Mouse (Mus musculus): Measurements from ENCODE around the gene Gba. TPM values are rescaled to one million over a fixed set of nuclear protein-coding genes. Genes with fewer than 3 reads are reported as not detected.

The Gba gene
- polyA plus RNA-seq, 1 experiment from 2014 or later = 48.8 TPM

DNA sequence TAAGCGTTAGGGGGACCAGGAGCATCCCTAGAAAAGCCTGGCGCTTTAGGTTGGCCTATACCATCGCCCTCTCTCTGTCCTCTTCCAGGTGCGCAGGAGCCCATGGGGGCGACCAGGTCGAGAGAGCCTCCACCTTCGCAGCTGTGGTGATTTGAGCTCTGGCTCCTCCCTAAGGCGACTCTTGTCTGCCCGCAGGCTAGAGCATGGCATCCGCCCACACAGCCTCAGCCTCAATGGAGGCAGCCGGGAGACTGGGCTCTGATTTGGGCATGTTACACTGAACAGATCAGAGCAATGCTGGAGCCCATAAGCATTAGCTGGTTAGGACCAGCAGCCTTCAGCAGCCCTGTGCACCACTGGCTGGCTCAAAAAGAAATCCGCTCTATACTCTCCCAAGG lies 14.3 kb upstream of the Gba start:
- Histone ChIP-seq H3K4me1 (replicated peaks; ENCODE audit: control insufficient read depth, insufficient read depth, low read length) (peaks cover 14% of the 10 kb centered on the region), H3K9me3 (ENCODE audit: control insufficient read depth, low read length) (no peaks in the 10 kb centered on the region), H3K36me3 (replicated peaks; ENCODE audit: control insufficient read depth, insufficient read depth) (peaks cover 21% of the 10 kb centered on the region), H3K4me2 (replicated peaks) (no peak overlapping the region), H3K9ac (0 out of 2 replicates have a peak overlapping the region, but pooled peaks have one; percentile 3), H3K4me3 (replicated peaks; ENCODE audit: low read length) (no peak overlapping the region), H3K27me3 (ENCODE audit: control insufficient read depth, insufficient read depth, low read length) (no peaks in the 10 kb centered on the region), H3K27ac (no peak overlapping the region)
- ATAC-seq (ENCODE audit: low FRiP score) (no peak), DNase-seq (ENCODE audit: low spot score) (no peak)
- WGBS = 68% methylated on average over 12 of the region's 12 CpGs

DNA sequence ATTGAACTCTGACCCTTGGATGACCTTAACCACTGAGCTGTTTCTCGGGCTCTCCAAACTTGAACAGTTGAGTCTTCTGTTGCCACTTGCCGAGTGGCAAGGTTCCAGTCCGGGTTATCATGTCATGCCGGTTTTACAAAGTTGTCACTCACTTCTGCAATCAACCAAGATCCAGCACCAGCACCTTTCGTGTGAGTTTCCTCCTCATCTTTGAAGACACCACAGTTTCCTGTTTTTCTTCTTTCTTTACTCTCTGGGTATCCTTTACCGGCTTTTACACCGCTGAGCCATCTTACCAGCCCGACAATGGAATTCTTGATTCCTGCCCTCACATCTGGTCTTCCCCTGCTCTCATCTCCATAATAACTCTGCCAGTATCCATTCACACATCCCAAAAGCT lies 12.3 kb upstream of the Gba start:
- no peak for ATAC-seq (ENCODE audit: low FRiP score)
- no peaks in the 10 kb centered on the region for H3K9me3 ChIP-seq (ENCODE audit: control insufficient read depth, low read length)
- H3K27ac ChIP-seq = no peak overlapping the region
- H3K4me3 ChIP-seq (replicated peaks; ENCODE audit: low read length) = no peak overlapping the region
- H3K36me3 ChIP-seq (replicated peaks; ENCODE audit: control insufficient read depth, insufficient read depth) = peaks cover 21% of the 10 kb centered on the region
- WGBS = 87% methylated on average over 8 of the region's 8 CpGs
- H3K4me1 ChIP-seq (replicated peaks; ENCODE audit: control insufficient read depth, insufficient read depth, low read length) = peaks cover under 1% of the 10 kb centered on the region; the same call in 1 of the 2 replicates
- H3K27me3 ChIP-seq (ENCODE audit: control insufficient read depth, insufficient read depth, low read length) = no peaks in the 10 kb centered on the region
- H3K9ac ChIP-seq = no peak overlapping the region
- no peak for DNase-seq (ENCODE audit: low spot score)
- no peak overlapping the region for H3K4me2 ChIP-seq (replicated peaks)

DNA sequence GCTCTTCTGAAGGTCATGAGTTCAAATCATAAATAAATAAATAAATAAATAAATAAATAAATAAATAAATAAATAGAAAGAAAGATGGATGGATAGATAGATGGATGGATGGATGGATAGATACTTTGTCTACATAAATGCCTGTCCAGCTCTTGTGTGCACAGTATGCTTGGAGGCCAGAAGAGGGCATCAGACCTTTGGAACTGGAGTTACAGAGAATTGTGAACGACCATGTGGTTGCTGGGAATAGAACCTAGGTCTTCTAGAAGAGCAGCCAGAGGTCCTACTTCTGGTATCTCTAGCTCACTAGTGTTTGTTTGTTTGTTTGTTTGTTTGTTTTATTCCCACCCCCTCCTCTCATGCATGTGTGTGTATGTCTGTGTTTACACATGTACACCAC lies 9.4 kb upstream of the Gba start:
- no peaks in the 10 kb centered on the region for H3K9me3 ChIP-seq (ENCODE audit: control insufficient read depth, low read length)
- H3K27me3 ChIP-seq (ENCODE audit: control insufficient read depth, insufficient read depth, low read length) = no peaks in the 10 kb centered on the region
- ATAC-seq (ENCODE audit: low FRiP score) = no peak
- WGBS = 67% methylated on average over 1 of the region's 1 CpGs
- H3K4me3 ChIP-seq (replicated peaks; ENCODE audit: low read length) = no peak overlapping the region
- no peak overlapping the region for H3K27ac ChIP-seq
- H3K36me3 ChIP-seq (replicated peaks; ENCODE audit: control insufficient read depth, insufficient read depth) = peaks cover 7% of the 10 kb centered on the region
- no peak for DNase-seq (ENCODE audit: low spot score)
- H3K4me2 ChIP-seq (replicated peaks) = no peak overlapping the region
- H3K9ac ChIP-seq = no peak overlapping the region
- peaks cover 9% of the 10 kb centered on the region for H3K4me1 ChIP-seq (replicated peaks; ENCODE audit: control insufficient read depth, insufficient read depth, low read length)

DNA sequence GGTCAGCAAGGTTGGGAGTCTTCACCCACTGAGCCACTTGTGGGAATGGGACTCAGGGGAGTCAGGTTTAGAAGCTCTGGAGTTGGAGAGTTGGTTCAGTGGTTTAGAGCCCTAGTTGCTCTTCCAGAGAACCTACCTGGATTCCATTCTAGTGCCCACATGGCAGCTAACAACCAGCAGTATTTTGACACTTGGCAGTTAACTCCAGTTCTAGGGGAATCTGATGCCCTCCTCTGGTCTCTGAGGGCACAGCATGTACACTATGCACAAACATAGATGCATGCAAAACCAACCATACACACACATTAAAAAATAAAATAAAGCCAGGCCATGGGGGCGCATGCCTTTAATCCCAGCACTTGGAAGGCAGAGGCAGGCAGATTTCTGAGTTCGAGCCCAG lies 8.9 kb upstream of the Gba start:
- DNase-seq (ENCODE audit: low spot score) = no peak
- H3K36me3 ChIP-seq (replicated peaks; ENCODE audit: control insufficient read depth, insufficient read depth) = peaks cover 2% of the 10 kb centered on the region; the same call in 1 of the 2 replicates
- 91% methylated on average over 2 of the region's 2 CpGs for WGBS
- H3K4me3 ChIP-seq (replicated peaks; ENCODE audit: low read length) = no peak overlapping the region
- H3K9me3 ChIP-seq (ENCODE audit: control insufficient read depth, low read length) = no peaks in the 10 kb centered on the region
- peaks cover 9% of the 10 kb centered on the region for H3K4me1 ChIP-seq (replicated peaks; ENCODE audit: control insufficient read depth, insufficient read depth, low read length)
- ATAC-seq (ENCODE audit: low FRiP score) = no peak
- no peak overlapping the region for H3K9ac ChIP-seq
- no peaks in the 10 kb centered on the region for H3K27me3 ChIP-seq (ENCODE audit: control insufficient read depth, insufficient read depth, low read length)
- no peak overlapping the region for H3K27ac ChIP-seq
- H3K4me2 ChIP-seq (replicated peaks) = no peak overlapping the region

DNA sequence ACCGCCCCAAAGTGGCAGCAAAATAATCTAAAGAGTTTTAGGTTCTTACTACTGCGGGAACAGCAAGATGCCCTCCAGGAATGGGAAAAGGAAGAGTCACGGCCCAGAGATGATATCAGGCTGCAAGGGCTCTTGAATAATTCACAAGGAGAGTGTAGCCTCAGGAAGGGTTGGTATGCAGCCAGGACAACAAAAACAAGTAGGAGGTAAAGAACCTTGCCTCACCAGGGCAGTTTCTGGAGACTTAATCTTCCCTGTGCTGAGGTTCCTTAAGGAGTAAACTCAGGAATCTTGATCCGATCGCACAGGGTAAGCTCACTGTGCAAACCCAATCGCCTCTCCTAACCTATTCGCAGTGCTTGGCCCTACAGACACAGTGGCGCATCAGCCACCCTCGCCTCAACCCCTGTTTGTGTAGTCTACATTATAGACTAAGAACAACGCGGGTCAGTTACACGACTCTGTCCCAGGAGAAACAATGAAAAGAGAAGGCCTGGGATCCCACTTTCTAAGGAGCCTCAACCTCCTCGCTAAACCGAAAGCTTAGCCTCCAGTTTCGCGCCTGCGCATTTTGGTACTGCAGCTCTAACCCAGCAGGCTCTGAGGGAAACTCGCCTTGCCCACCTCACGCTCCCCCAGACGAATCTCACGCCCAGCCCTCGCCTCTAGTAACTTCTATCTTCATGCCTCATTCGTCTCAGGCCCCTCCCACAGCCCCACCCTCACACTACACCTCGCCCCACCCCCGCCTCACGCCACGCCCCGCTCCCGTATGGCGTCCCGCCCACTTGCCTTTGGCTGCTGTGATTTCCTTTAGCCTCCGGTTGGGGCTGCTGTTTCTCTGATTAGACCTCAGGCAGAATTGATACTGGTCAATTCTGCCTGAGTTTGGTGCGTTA lies 6.5 kb upstream of the Gba start:
- Histone ChIP-seq H3K27ac (peak overlapping the region; percentile 84), H3K4me1 (replicated peaks; ENCODE audit: control insufficient read depth, insufficient read depth, low read length) (peaks cover 9% of the 10 kb centered on the region), H3K4me2 (replicated peaks) (peak overlapping the region; percentile 84), H3K4me3 (replicated peaks; ENCODE audit: low read length) (peak overlapping the region; percentile 33), H3K36me3 (replicated peaks; ENCODE audit: control insufficient read depth, insufficient read depth) (no peaks in the 10 kb centered on the region), H3K9me3 (ENCODE audit: control insufficient read depth, low read length) (no peaks in the 10 kb centered on the region), H3K9ac (peak overlapping the region; percentile 64), H3K27me3 (ENCODE audit: control insufficient read depth, insufficient read depth, low read length) (no peaks in the 10 kb centered on the region)
- ATAC-seq (ENCODE audit: low FRiP score) = peak; percentile 95
- 6% methylated on average over 33 of the region's 33 CpGs for WGBS
- peak; percentile 84 for DNase-seq (ENCODE audit: low spot score)

DNA sequence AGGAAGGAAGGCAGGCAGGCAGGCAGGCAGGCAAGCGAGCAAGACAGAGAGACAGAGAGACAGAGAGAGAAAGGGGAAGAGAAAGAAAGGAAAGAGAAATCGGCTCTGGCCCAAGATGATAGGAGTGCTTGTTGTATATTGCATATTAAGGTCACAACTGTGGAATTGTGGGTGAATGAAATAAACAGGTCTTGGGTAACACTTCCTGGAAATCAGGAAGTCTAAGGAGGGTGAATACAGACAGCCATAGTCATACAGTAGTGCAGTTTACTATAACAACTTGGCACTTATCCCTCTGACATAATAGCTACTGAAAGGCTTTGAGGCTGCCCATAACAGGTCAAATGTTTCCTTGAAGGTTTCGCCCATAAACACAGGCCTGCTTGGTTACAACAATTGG lies 2.9 kb upstream of the Gba start:
- H3K27ac ChIP-seq = no peak overlapping the region
- DNase-seq (ENCODE audit: low spot score) (no peak), ATAC-seq (ENCODE audit: low FRiP score) (no peak)
- H3K4me1 ChIP-seq (replicated peaks; ENCODE audit: control insufficient read depth, insufficient read depth, low read length) = peaks cover 14% of the 10 kb centered on the region
- H3K4me3 ChIP-seq (replicated peaks; ENCODE audit: low read length) = no peak overlapping the region
- no peaks in the 10 kb centered on the region for H3K9me3 ChIP-seq (ENCODE audit: control insufficient read depth, low read length)
- peaks cover 9% of the 10 kb centered on the region for H3K36me3 ChIP-seq (replicated peaks; ENCODE audit: control insufficient read depth, insufficient read depth)
- H3K4me2 ChIP-seq (replicated peaks) = no peak overlapping the region
- H3K9ac ChIP-seq = no peak overlapping the region
- WGBS = 79% methylated on average over 3 of the region's 3 CpGs
- H3K27me3 ChIP-seq (ENCODE audit: control insufficient read depth, insufficient read depth, low read length) = no peaks in the 10 kb centered on the region

DNA sequence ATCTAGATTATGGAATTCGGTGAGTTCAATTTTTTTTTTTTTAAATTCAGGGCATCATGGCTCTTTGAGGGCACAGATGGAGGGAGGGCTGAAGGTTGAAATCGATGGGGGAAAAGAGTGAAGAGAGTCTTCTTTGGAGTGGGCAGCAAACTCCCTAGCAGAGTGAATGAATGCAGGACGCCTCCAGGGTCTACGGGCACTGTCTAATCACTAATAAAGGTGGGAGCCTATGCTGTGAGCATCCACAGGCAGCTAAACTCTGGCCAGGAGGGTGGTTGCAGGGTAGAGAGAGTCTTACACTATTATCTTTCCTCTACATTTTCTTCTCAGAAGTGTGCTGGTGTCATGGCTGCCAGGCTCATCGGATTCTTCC lies 400 bp downstream of the Gba start:
- 35% methylated on average over 5 of the region's 5 CpGs for WGBS
- Histone ChIP-seq H3K9ac (peak overlapping the region; percentile 62), H3K4me3 (replicated peaks; ENCODE audit: low read length) (peak overlapping the region; percentile 44), H3K4me1 (replicated peaks; ENCODE audit: control insufficient read depth, insufficient read depth, low read length) (peaks cover 5% of the 10 kb centered on the region), H3K4me2 (replicated peaks) (peak overlapping the region; percentile 62), H3K27ac (no peak overlapping the region), H3K9me3 (ENCODE audit: control insufficient read depth, low read length) (no peaks in the 10 kb centered on the region), H3K27me3 (ENCODE audit: control insufficient read depth, insufficient read depth, low read length) (no peaks in the 10 kb centered on the region), H3K36me3 (replicated peaks; ENCODE audit: control insufficient read depth, insufficient read depth) (peaks cover 41% of the 10 kb centered on the region)
- ATAC-seq (ENCODE audit: low FRiP score) (0 out of 2 replicates have a peak, but pooled peaks have one; percentile 18), DNase-seq (ENCODE audit: low spot score) (no peak)

DNA sequence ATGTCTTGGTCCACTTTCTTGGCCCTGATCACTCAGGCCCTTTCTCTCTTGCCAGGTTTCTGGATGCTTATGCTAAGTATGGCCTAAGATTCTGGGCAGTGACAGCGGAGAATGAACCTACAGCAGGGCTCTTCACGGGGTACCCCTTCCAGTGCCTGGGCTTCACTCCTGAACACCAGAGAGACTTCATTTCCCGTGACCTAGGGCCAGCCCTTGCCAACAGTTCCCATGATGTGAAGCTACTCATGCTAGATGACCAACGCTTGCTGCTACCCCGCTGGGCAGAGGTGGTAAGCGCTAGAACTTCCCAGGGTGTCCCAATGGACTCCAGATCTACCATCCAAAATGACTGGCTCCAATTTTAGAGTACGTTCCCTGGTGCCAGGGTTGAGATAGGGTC lies 3.4 kb downstream of the Gba start:
- H3K27me3 ChIP-seq (ENCODE audit: control insufficient read depth, insufficient read depth, low read length) = no peaks in the 10 kb centered on the region
- peaks cover 71% of the 10 kb centered on the region for H3K36me3 ChIP-seq (replicated peaks; ENCODE audit: control insufficient read depth, insufficient read depth)
- 95% methylated on average over 7 of the region's 7 CpGs for WGBS

DNA sequence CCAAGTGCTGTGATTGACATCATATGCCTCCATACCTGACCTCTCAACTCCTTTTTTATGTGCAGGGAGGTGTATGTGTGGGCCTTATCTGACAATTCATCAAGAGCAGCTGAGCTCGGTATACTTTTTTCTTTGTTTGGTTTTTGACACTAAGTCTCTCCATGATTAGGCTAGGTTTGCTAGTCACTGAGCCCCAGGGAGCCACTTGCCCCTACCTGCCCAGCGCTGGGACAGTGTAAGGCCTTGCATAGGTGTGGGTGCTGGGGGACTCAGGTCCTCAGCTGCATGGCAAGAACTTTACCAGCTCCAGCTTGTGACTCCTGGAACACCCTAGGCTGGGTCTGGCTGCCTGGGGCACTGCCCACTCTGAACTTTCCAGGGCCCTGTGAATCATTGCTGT lies 4.0 kb downstream of the Gba start:
- DNase-seq (ENCODE audit: low spot score) (no peak), ATAC-seq (ENCODE audit: low FRiP score) (no peak)
- Histone ChIP-seq H3K27ac (no peak overlapping the region), H3K9me3 (ENCODE audit: control insufficient read depth, low read length) (no peaks in the 10 kb centered on the region), H3K4me3 (replicated peaks; ENCODE audit: low read length) (no peak overlapping the region), H3K27me3 (ENCODE audit: control insufficient read depth, insufficient read depth, low read length) (no peaks in the 10 kb centered on the region), H3K4me1 (replicated peaks; ENCODE audit: control insufficient read depth, insufficient read depth, low read length) (peaks cover 5% of the 10 kb centered on the region), H3K9ac (no peak overlapping the region), H3K36me3 (replicated peaks; ENCODE audit: control insufficient read depth, insufficient read depth) (peaks cover 71% of the 10 kb centered on the region), H3K4me2 (replicated peaks) (no peak overlapping the region)
- WGBS = 92% methylated on average over 2 of the region's 2 CpGs

More for the DNA sequence above, 3.4 kb downstream of the Gba start:
- no peak for DNase-seq (ENCODE audit: low spot score)
- no peak overlapping the region for H3K4me2 ChIP-seq (replicated peaks)
- H3K27ac ChIP-seq = no peak overlapping the region
- ATAC-seq (ENCODE audit: low FRiP score) = no peak
- H3K4me1 ChIP-seq (replicated peaks; ENCODE audit: control insufficient read depth, insufficient read depth, low read length) = peaks cover 5% of the 10 kb centered on the region
- H3K4me3 ChIP-seq (replicated peaks; ENCODE audit: low read length) = no peak overlapping the region
- no peak overlapping the region for H3K9ac ChIP-seq
- no peaks in the 10 kb centered on the region for H3K9me3 ChIP-seq (ENCODE audit: control insufficient read depth, low read length)
